Mouse (Mus musculus): ENCODE measurements around the gene Hand2.

GRCm38 (mm10) chr8:57324091-57324490 lies 3.3 kb downstream of the Hand2 start:
- TF ChIP-seq CTCF (IDR thresholded peaks at IDR 0.05) (no peak), EP300 (IDR thresholded peaks at IDR 0.05) (no peak)
